Mouse (Mus musculus): ENCODE data around the gene Tiam1.

- TF ChIP-seq CTCF (IDR thresholded peaks at IDR 0.05; ENCODE audit: low read depth, low read length) (no peak), POLR2A (IDR thresholded peaks at IDR 0.05; ENCODE audit: extremely low read depth, insufficient read depth, low read length) (no peak)
Measured at GRCm38 (mm10) chr16:90025526-90026172, 117.9 kb downstream of the Tiam1 start.
